Mouse (Mus musculus): ENCODE measurements at regions not wholly inside any gene's neighbourhood (a gene's known extent, or its start where the extent isn't known, plus 50 kb on each side); places are given as distances from the start of the nearest gene placed in this dataset.

DNA sequence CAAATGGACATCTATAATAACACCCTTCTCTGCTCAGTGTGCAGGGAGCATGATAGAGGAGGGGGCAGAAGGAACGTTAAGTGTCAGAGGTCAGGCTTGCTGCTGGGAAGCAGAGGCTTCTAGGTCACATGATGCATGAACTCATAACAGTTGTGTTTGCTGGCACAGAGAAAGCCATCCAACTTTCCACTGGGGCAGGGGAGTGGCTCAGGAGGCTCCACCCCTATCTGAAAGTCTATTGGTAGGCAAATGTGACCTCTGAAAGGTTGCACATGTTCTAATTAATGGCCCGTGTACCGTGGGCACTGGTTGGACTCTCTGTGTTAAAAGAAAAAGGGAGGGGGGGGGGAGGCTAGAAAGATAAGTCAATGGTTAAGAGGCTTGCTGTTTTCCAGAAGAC, 224.6 kb downstream of the Slc16a7 start:
- no peak for ATAC-seq (ENCODE audit: low TSS enrichment)

GRCm38 (mm10) chr10:125161077-125161476, 228.2 kb downstream of the Slc16a7 start:
- ATAC-seq (ENCODE audit: low TSS enrichment) = no peak

DNA sequence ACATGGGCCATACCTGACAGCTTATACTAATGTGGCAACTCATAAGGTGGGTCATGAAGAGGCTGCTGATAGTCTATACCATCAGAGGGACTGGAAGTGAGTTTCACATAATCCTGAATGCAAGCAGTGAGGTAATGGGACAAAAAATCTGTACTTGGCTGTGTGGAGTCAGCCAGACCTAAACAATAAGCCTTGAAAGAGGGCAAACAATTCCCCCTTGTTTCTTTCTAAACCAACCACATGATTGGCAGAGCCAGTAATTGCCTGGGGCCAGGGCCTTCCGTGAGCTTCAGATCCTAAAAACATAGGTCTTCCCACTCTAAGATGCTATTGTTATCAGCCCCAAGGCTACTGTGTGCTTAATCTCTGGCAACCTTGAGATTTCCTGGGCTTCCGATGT, 240.5 kb downstream of the Slc16a7 start:
- peak; percentile 57 for ATAC-seq (ENCODE audit: low TSS enrichment)

DNA sequence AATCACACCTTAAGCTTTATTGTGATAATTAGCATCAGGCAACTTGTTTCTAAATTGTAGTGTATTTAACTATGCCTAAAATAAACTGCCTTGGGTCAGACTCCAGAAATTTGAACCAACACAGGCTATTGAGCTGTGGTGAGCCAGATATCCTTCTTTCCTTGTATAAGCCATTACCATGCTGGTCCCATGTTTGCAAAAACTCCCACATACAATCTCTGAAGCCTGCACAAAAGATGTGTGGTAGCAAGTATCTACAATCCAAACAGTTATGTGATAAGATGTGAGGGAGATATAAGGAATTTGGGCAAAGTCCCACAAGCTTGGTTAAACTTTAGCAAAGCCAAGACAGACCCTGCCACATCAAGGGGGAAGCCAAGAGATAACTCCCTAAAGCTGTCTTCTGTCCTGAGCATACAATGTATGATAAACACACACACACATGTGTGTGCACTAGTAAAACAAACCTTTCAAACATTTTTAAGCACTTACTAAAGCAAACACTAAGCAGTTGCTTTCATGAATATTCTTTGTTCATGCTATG, 242.0 kb downstream of the Slc16a7 start:
- no peak for ATAC-seq (ENCODE audit: low TSS enrichment)

DNA sequence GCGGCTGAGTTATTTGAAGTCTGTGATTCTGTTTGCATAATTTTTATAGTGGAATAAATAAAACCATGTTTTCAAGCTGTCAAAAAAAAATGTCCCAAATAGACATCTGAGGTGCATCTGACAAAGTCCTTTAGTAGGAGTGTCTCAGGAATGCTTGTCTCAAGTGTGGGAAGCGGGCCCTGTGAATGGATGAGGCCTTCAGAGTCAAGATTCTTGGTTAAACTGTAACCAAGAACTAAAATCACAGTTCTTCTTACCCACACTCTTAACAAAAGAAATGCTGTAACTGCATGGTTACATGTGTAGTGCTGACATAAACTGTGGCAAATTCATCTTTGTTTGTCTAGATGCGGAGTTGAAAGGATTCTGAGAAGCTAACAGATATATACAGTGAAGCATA, 242.9 kb downstream of the Slc16a7 start:
- ATAC-seq (ENCODE audit: low TSS enrichment) = no peak

GRCm38 (mm10) chr10:125145809-125146208, 243.5 kb downstream of the Slc16a7 start:
- no peak for ATAC-seq (ENCODE audit: low TSS enrichment)

DNA sequence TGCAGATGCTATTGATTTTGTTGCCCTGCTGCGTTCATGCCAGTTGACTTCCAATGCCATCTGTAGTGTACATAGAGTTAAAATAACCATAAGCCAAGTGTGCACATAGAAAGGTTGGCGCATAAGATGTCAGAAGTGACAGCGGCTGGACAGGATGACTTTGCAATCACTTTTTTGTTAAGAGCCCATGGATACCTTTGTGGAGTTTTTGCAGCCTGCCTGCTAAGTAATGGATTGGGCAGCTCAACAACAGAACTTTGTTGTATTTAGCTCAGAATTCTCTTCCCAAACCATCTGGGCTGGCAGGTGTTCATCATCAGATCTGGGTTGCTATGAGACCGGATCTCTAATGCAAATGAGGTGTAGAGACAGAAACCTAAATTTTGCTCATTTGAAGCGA, 267.5 kb downstream of the Slc16a7 start:
- ATAC-seq (ENCODE audit: low TSS enrichment) = peak; percentile 97

DNA sequence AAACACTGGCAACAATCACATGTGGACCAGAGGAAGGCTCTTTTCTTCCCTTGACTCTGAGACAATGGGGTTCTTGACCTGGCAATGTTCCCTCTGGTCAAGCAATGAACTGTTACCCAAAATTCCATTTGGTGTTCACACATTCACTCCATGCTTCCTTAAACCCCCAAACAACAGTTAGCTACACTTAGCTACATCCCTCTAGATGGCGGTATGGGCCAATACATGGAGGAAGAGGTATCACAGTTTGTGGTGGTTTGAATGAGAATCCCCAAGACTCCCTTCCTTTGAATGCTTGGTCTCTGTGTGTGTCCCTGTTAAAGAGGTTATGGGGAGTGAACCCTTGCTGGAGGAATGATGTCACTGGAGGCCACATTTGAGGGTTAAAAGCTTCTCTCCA, 274.9 kb downstream of the Slc16a7 start:
- peak; percentile 92 for ATAC-seq (ENCODE audit: low TSS enrichment)

GRCm38 (mm10) chr10:125108986-125109385, 280.3 kb downstream of the Slc16a7 start:
- ATAC-seq (ENCODE audit: low TSS enrichment) = peak; percentile 89

- no peak for ATAC-seq (ENCODE audit: low TSS enrichment)
Observed at GRCm38 (mm10) chr10:125084975-125085374, 304.3 kb downstream of the Slc16a7 start.

DNA sequence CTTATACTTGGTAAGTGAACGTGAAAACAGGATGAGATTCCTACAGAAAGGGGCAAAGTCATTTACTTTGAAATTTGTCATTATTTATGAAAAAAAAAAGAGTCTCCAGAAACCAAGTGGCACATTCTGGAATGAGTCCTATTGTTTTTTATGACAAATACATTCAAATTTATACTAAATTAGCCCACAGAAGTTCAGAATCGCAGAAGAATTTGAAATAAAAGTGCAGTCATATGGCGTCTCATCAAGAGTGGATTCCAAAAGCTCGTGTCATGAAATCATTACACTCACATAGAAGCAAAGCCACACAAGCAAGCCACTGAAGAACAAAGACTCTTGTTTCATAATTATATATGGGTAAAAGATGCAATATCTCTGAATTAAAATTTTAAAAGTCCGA, 316.9 kb downstream of the Slc16a7 start:
- no peak for ATAC-seq (ENCODE audit: low TSS enrichment)

GRCm38 (mm10) chr10:125070246-125070645, 319.0 kb downstream of the Slc16a7 start:
- ATAC-seq (ENCODE audit: low TSS enrichment) = no peak; the same call in 1 of the 2 replicates

DNA sequence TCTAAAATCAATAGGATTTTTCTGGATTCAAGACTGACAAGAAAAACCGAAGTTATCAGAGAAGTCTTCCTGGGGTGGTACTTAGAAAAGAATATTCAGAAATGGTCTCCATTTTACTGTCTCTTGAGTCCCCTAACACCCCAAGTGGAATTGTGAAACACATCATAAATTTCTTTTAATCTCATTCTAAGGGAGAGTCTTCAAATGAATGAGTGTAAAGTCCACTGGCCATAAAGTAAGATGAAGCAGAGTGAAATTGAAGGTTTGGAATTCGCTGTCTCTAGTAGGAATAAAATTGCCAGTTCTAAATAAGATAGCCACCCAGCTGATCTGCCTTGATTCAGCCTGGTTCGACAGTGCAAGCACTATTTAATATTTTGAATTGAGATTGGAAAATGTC, 350.0 kb downstream of the Slc16a7 start:
- no peak for ATAC-seq (ENCODE audit: low TSS enrichment)

DNA sequence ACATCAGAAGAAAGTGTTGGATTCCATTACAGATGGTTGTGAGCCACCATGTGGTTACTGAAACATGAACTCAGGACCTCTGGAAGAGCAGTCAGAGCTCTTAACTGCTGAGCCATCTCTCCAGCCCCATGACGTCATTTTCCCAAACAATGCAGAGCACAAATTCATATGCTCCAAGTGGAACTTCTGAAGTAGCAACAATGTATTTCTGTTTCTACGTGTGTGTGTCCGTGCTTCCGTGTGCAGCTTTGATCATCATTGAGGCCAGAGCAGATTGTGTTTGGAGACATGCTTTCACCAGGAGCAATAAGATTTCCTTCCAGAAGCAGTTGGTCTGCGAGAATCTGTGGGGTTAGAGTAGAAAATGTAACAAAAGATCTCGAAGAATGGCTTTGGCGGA, 353.6 kb downstream of the Slc16a7 start:
- ATAC-seq (ENCODE audit: low TSS enrichment) = no peak

DNA sequence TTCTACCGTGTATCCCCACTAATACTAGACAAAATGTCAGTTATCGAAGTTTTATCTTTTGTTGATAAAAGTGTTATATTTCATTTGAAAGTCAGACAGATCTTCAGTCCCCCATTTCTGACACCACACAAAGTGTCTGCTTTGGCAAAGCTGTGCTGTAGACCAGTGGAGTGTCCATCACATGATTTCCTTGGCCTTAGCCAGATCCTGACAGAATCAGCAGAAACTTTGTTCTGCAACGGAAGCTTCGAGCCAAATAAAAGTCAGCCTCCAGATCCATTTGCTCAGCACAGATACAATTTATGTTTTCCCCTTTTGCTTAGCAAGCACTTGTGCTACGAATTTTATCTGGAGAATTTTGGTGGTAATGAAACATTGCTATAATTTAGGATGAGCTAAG, 360.9 kb downstream of the Slc16a7 start:
- no peak; the same call in 1 of the 2 replicates for ATAC-seq (ENCODE audit: low TSS enrichment)

DNA sequence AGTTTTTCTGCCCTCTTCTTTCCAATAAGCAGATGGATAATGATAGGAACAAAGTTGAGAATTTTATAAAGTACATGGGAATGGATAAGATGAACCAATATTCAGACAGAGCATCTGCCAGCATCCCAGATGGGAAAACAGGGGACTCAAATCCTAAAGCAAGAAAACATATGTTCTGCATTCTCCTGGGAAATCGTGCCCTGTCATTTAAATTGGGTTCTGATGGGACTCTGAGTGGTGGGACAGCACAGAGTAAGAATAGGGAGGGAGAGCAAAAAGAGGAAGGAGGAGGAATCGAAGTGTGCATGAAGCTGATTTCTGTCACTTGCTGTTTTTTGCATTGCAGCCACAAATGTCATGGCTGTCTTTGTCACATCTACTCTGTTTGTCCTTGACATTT, 362.4 kb downstream of the Slc16a7 start:
- ATAC-seq (ENCODE audit: low TSS enrichment) = no peak
